Mouse (Mus musculus): ENCODE measurements at regions not wholly inside any gene's neighbourhood (a gene's known extent, or its start where the extent isn't known, plus 50 kb on each side); places are given as distances from the start of the nearest gene placed in this dataset.

- Histone ChIP-seq H3K27ac (ENCODE audit: low read depth, low read length) (no peak overlapping the region), H3K27me3 (ENCODE audit: control insufficient read depth, insufficient read depth, low read length) (no peaks in the 10 kb centered on the region), H3K36me3 (ENCODE audit: control insufficient read depth, insufficient read depth, low read length) (no peaks in the 10 kb centered on the region), H3K4me2 (replicated peaks; ENCODE audit: low read depth, low read length) (no peak overlapping the region), H3K4me3 (ENCODE audit: low read length) (no peak overlapping the region), H3K4me1 (ENCODE audit: control insufficient read depth, insufficient read depth, low read length) (0 out of 2 replicates have a peak, but pooled peaks cover 3% of the 10 kb centered on the region), H3K9me3 (ENCODE audit: control insufficient read depth, low read length) (no peaks in the 10 kb centered on the region), H3K9ac (ENCODE audit: low read depth, low read length) (no peak overlapping the region)
- 79% methylated on average over 6 of the region's 6 CpGs for WGBS
- no peak for ATAC-seq (ENCODE audit: low FRiP score, low TSS enrichment)
These were observed 165.2 kb downstream of the Fam76b start for GRCm38 (mm10) chr9:13992728-13993127.

- ATAC-seq (ENCODE audit: low FRiP score, low TSS enrichment), result no peak
- Histone ChIP-seq H3K27me3 (ENCODE audit: control insufficient read depth, insufficient read depth, low read length) (no peaks in the 10 kb centered on the region), H3K9me3 (ENCODE audit: control insufficient read depth, low read length) (no peaks in the 10 kb centered on the region), H3K27ac (ENCODE audit: low read depth, low read length) (no peak overlapping the region), H3K4me2 (replicated peaks; ENCODE audit: low read depth, low read length) (no peak overlapping the region), H3K4me3 (ENCODE audit: low read length) (no peak overlapping the region), H3K36me3 (ENCODE audit: control insufficient read depth, insufficient read depth, low read length) (no peaks in the 10 kb centered on the region), H3K4me1 (ENCODE audit: control insufficient read depth, insufficient read depth, low read length) (no peaks in the 10 kb centered on the region), H3K9ac (ENCODE audit: low read depth, low read length) (no peak overlapping the region)
- 72% methylated on average over 4 of the region's 4 CpGs for WGBS
These were observed 171.8 kb downstream of the Fam76b start for GRCm38 (mm10) chr9:13999358-13999757.

GRCm38 (mm10) chr9:14001517-14001916, 174.0 kb downstream of the Fam76b start:
- H3K27ac ChIP-seq (ENCODE audit: low read depth, low read length), result no peak overlapping the region
- H3K4me2 ChIP-seq (replicated peaks; ENCODE audit: low read depth, low read length), result no peak overlapping the region
- no peak overlapping the region for H3K4me3 ChIP-seq (ENCODE audit: low read length)
- ATAC-seq (ENCODE audit: low FRiP score, low TSS enrichment), result no peak
- no peaks in the 10 kb centered on the region for H3K4me1 ChIP-seq (ENCODE audit: control insufficient read depth, insufficient read depth, low read length)
- H3K36me3 ChIP-seq (ENCODE audit: control insufficient read depth, insufficient read depth, low read length), result no peaks in the 10 kb centered on the region
- whole genome bisulfite sequencing, result 76% methylated on average over 7 of the region's 7 CpGs
- H3K27me3 ChIP-seq (ENCODE audit: control insufficient read depth, insufficient read depth, low read length), result no peaks in the 10 kb centered on the region
- no peaks in the 10 kb centered on the region for H3K9me3 ChIP-seq (ENCODE audit: control insufficient read depth, low read length)
- H3K9ac ChIP-seq (ENCODE audit: low read depth, low read length), result no peak overlapping the region

GRCm38 (mm10) chr9:14002236-14002635, 174.7 kb downstream of the Fam76b start:
- 83% methylated on average over 2 of the region's 2 CpGs for WGBS
- H3K27me3 ChIP-seq (ENCODE audit: control insufficient read depth, insufficient read depth, low read length), result no peaks in the 10 kb centered on the region
- H3K36me3 ChIP-seq (ENCODE audit: control insufficient read depth, insufficient read depth, low read length), result no peaks in the 10 kb centered on the region
- ATAC-seq (ENCODE audit: low FRiP score, low TSS enrichment), result no peak
- H3K4me3 ChIP-seq (ENCODE audit: low read length), result no peak overlapping the region
- H3K9me3 ChIP-seq (ENCODE audit: control insufficient read depth, low read length), result no peaks in the 10 kb centered on the region
- H3K4me1 ChIP-seq (ENCODE audit: control insufficient read depth, insufficient read depth, low read length), result no peaks in the 10 kb centered on the region
- no peak overlapping the region for H3K4me2 ChIP-seq (replicated peaks; ENCODE audit: low read depth, low read length)
- H3K27ac ChIP-seq (ENCODE audit: low read depth, low read length), result no peak overlapping the region
- H3K9ac ChIP-seq (ENCODE audit: low read depth, low read length), result no peak overlapping the region

GRCm38 (mm10) chr9:14003163-14003562, 175.6 kb downstream of the Fam76b start:
- no peaks in the 10 kb centered on the region for H3K36me3 ChIP-seq (ENCODE audit: control insufficient read depth, insufficient read depth, low read length)
- ATAC-seq (ENCODE audit: low FRiP score, low TSS enrichment), result no peak
- WGBS, result 83% methylated on average over 3 of the region's 3 CpGs
- no peaks in the 10 kb centered on the region for H3K4me1 ChIP-seq (ENCODE audit: control insufficient read depth, insufficient read depth, low read length)
- H3K27ac ChIP-seq (ENCODE audit: low read depth, low read length), result no peak overlapping the region
- no peak overlapping the region for H3K4me3 ChIP-seq (ENCODE audit: low read length)
- H3K4me2 ChIP-seq (replicated peaks; ENCODE audit: low read depth, low read length), result no peak overlapping the region
- no peaks in the 10 kb centered on the region for H3K9me3 ChIP-seq (ENCODE audit: control insufficient read depth, low read length)
- H3K27me3 ChIP-seq (ENCODE audit: control insufficient read depth, insufficient read depth, low read length), result no peaks in the 10 kb centered on the region
- H3K9ac ChIP-seq (ENCODE audit: low read depth, low read length), result no peak overlapping the region

- Histone ChIP-seq H3K4me2 (replicated peaks; ENCODE audit: low read depth, low read length) (no peak overlapping the region), H3K36me3 (ENCODE audit: control insufficient read depth, insufficient read depth, low read length) (no peaks in the 10 kb centered on the region), H3K27me3 (ENCODE audit: control insufficient read depth, insufficient read depth, low read length) (no peaks in the 10 kb centered on the region), H3K9me3 (ENCODE audit: control insufficient read depth, low read length) (no peaks in the 10 kb centered on the region), H3K27ac (ENCODE audit: low read depth, low read length) (no peak overlapping the region), H3K9ac (ENCODE audit: low read depth, low read length) (no peak overlapping the region), H3K4me3 (ENCODE audit: low read length) (no peak overlapping the region), H3K4me1 (ENCODE audit: control insufficient read depth, insufficient read depth, low read length) (no peaks in the 10 kb centered on the region)
- ATAC-seq (ENCODE audit: low FRiP score, low TSS enrichment), result no peak
- 80% methylated on average over 3 of the region's 3 CpGs for WGBS
These were observed 178.9 kb downstream of the Fam76b start for GRCm38 (mm10) chr9:14006233-14006984.

- Histone ChIP-seq H3K27me3 (ENCODE audit: control insufficient read depth, insufficient read depth, low read length) (no peaks in the 10 kb centered on the region), H3K4me3 (ENCODE audit: low read length) (no peak overlapping the region), H3K9me3 (ENCODE audit: control insufficient read depth, low read length) (no peaks in the 10 kb centered on the region), H3K27ac (ENCODE audit: low read depth, low read length) (no peak overlapping the region), H3K36me3 (ENCODE audit: control insufficient read depth, insufficient read depth, low read length) (no peaks in the 10 kb centered on the region), H3K4me2 (replicated peaks; ENCODE audit: low read depth, low read length) (no peak overlapping the region), H3K9ac (ENCODE audit: low read depth, low read length) (no peak overlapping the region), H3K4me1 (ENCODE audit: control insufficient read depth, insufficient read depth, low read length) (no peaks in the 10 kb centered on the region)
- 72% methylated on average over 5 of the region's 5 CpGs for WGBS
- no peak for ATAC-seq (ENCODE audit: low FRiP score, low TSS enrichment)
These were observed 181.9 kb downstream of the Fam76b start for GRCm38 (mm10) chr9:14009451-14009850.

- Histone ChIP-seq H3K9ac (ENCODE audit: low read depth, low read length) (no peak overlapping the region), H3K9me3 (ENCODE audit: control insufficient read depth, low read length) (no peaks in the 10 kb centered on the region), H3K36me3 (ENCODE audit: control insufficient read depth, insufficient read depth, low read length) (no peaks in the 10 kb centered on the region), H3K4me1 (ENCODE audit: control insufficient read depth, insufficient read depth, low read length) (no peaks in the 10 kb centered on the region), H3K4me2 (replicated peaks; ENCODE audit: low read depth, low read length) (no peak overlapping the region), H3K27me3 (ENCODE audit: control insufficient read depth, insufficient read depth, low read length) (no peaks in the 10 kb centered on the region), H3K27ac (ENCODE audit: low read depth, low read length) (no peak overlapping the region), H3K4me3 (ENCODE audit: low read length) (no peak overlapping the region)
- WGBS, result 43% methylated on average over 5 of the region's 5 CpGs
- ATAC-seq (ENCODE audit: low FRiP score, low TSS enrichment), result no peak
These were observed 182.9 kb downstream of the Fam76b start for GRCm38 (mm10) chr9:14010261-14010949.

GRCm38 (mm10) chr9:14024216-14024615, 196.7 kb downstream of the Fam76b start:
- Histone ChIP-seq H3K4me1 (ENCODE audit: control insufficient read depth, insufficient read depth, low read length) (no peaks in the 10 kb centered on the region), H3K27ac (ENCODE audit: low read depth, low read length) (no peak overlapping the region), H3K9me3 (ENCODE audit: control insufficient read depth, low read length) (no peaks in the 10 kb centered on the region), H3K9ac (ENCODE audit: low read depth, low read length) (no peak overlapping the region), H3K4me2 (replicated peaks; ENCODE audit: low read depth, low read length) (no peak overlapping the region), H3K27me3 (ENCODE audit: control insufficient read depth, insufficient read depth, low read length) (no peaks in the 10 kb centered on the region), H3K36me3 (ENCODE audit: control insufficient read depth, insufficient read depth, low read length) (no peaks in the 10 kb centered on the region), H3K4me3 (ENCODE audit: low read length) (no peak overlapping the region)
- ATAC-seq (ENCODE audit: low FRiP score, low TSS enrichment), result no peak

Measured in kidney, embryonic 14.5 days (tissue).